Mouse (Mus musculus): ENCODE measurements around the gene Fam13c. TPM values are rescaled to one million over a fixed set of nuclear protein-coding genes. Genes with fewer than 3 reads are reported as not detected.

Gene Fam13c
- polyA plus RNA-seq, 1 experiment: 0.44 TPM

DNA sequence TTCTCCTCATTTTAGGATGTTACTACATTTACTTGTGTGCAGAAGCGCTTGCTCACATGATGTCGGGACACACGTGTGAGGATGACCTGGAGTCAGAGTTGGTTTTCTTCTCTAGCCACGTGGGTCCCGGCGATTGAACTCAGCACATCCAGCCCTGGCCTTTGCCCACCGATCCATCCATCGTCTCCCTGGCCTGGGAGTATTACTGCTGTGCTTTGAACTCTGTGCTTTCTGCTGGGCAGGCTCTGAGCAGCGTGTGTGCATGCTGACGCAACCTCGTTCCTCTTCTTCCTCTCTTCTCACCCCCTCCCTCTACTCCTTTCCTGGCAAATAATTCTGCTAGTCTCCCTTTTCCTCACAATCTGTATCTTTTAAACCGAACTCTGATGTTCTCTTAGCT lies 93.7 kb downstream of the Fam13c start:
- Histone ChIP-seq H3K27ac (ENCODE audit: insufficient read depth, low read length) (no peak overlapping the region), H3K27me3 (ENCODE audit: control insufficient read depth, insufficient read depth, low read length) (no peaks in the 10 kb centered on the region), H3K36me3 (ENCODE audit: control insufficient read depth, insufficient read depth, low read length) (no peaks in the 10 kb centered on the region), H3K4me1 (ENCODE audit: control insufficient read depth, insufficient read depth, insufficient read length) (no peaks in the 10 kb centered on the region), H3K4me3 (ENCODE audit: extremely low read depth, insufficient read depth, insufficient read length) (no peak overlapping the region)
- TF ChIP-seq POLR2A (IDR thresholded peaks at IDR 0.05; ENCODE audit: low read depth, low read length) (no peak), CTCF (IDR thresholded peaks at IDR 0.05; ENCODE audit: extremely low read depth, insufficient read depth, insufficient read length, insufficient replicate concordance) (no peak)
- no peak for DNase-seq (ENCODE audit: low read depth in 1 of 2, low spot score in 2 of 2)
- 86% methylated on average over 12 of the region's 12 CpGs for WGBS

DNA sequence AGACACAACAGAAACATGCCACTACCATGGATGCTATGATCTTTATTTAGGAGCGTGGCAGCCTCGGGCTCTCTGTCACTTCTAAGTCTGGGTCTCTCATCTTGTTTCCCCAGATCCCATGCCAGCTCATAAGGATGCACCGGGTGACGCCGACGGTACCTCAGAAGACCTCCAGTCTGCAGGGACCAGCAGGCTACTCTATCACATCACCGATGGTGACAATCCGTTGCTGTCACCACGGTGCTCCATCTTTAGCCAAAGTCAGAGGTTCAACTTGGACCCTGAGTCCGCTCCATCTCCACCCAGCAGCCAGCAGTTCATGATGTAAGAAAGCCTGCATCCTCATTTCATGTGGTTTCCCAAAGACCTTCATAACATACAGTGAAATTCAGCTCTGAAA lies 94.3 kb downstream of the Fam13c start:
- no peaks in the 10 kb centered on the region for H3K27me3 ChIP-seq (ENCODE audit: control insufficient read depth, insufficient read depth, low read length)
- DNase-seq (ENCODE audit: low read depth in 1 of 2, low spot score in 2 of 2): no peak
- H3K4me3 ChIP-seq (ENCODE audit: extremely low read depth, insufficient read depth, insufficient read length): no peak overlapping the region
- 89% methylated on average over 10 of the region's 10 CpGs for WGBS
- no peaks in the 10 kb centered on the region for H3K4me1 ChIP-seq (ENCODE audit: control insufficient read depth, insufficient read depth, insufficient read length)
- no peaks in the 10 kb centered on the region for H3K36me3 ChIP-seq (ENCODE audit: control insufficient read depth, insufficient read depth, low read length)
- TF ChIP-seq CTCF (IDR thresholded peaks at IDR 0.05; ENCODE audit: extremely low read depth, insufficient read depth, insufficient read length, insufficient replicate concordance): no peak
- no peak for TF ChIP-seq POLR2A (IDR thresholded peaks at IDR 0.05; ENCODE audit: low read depth, low read length)
- H3K27ac ChIP-seq (ENCODE audit: insufficient read depth, low read length): no peak overlapping the region

DNA sequence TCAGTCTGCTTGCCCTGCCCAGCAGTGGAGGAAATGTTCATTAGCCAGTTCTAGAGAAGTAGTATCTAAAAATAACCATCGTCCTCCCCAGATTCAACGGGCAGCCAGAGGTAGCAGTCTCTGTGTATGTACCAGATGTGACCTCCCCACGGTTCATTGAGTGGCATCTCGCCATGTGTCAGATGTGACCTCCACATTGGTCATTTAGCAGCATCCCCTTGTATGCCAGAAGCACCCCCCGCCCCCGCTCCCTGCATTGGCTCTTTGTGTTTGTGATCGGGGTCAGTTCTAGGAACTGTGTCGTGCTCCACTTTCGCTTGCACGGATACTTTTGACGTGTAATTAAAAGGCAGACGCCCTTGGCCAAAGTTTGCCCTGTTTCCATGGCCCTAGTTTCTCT lies 95.1 kb downstream of the Fam13c start:
- H3K4me3 ChIP-seq (ENCODE audit: extremely low read depth, insufficient read depth, insufficient read length): no peak overlapping the region
- H3K27ac ChIP-seq (ENCODE audit: insufficient read depth, low read length): no peak overlapping the region
- TF ChIP-seq POLR2A (IDR thresholded peaks at IDR 0.05; ENCODE audit: low read depth, low read length) (no peak), CTCF (IDR thresholded peaks at IDR 0.05; ENCODE audit: extremely low read depth, insufficient read depth, insufficient read length, insufficient replicate concordance) (no peak)
- 86% methylated on average over 12 of the region's 12 CpGs for WGBS
- H3K4me1 ChIP-seq (ENCODE audit: control insufficient read depth, insufficient read depth, insufficient read length): no peaks in the 10 kb centered on the region
- no peak for DNase-seq (ENCODE audit: low read depth in 1 of 2, low spot score in 2 of 2)
- no peaks in the 10 kb centered on the region for H3K36me3 ChIP-seq (ENCODE audit: control insufficient read depth, insufficient read depth, low read length)
- no peaks in the 10 kb centered on the region for H3K27me3 ChIP-seq (ENCODE audit: control insufficient read depth, insufficient read depth, low read length)

DNA sequence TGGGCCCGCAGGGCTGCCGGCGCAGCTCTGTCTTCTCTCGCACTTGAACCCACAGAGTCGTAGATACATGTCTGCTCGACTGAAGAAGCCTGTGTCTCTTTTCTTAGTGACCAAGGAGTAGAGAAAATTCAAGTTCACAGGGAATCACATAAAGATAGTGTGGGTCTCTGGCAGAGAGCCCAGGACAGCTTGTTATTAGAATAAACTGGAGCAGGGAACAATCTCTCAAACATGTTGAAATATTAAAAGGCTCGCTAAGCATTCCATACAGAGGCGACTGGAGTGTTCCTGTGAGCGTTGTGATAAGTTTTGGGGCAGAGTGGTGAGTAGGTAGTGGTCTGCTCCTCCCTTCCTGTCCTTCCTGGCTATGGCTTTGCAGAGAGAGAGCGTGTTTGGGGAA lies 97.4 kb downstream of the Fam13c start:
- TF ChIP-seq POLR2A (IDR thresholded peaks at IDR 0.05; ENCODE audit: low read depth, low read length): no peak
- Histone ChIP-seq H3K27me3 (ENCODE audit: control insufficient read depth, insufficient read depth, low read length) (no peaks in the 10 kb centered on the region), H3K36me3 (ENCODE audit: control insufficient read depth, insufficient read depth, low read length) (no peaks in the 10 kb centered on the region), H3K4me1 (ENCODE audit: control insufficient read depth, insufficient read depth, insufficient read length) (no peaks in the 10 kb centered on the region), H3K27ac (ENCODE audit: insufficient read depth, low read length) (no peak overlapping the region), H3K4me3 (ENCODE audit: extremely low read depth, insufficient read depth, insufficient read length) (no peak overlapping the region)
- DNase-seq (ENCODE audit: low read depth in 1 of 2, low spot score in 2 of 2): no peak
- WGBS: 89% methylated on average over 10 of the region's 10 CpGs

DNA sequence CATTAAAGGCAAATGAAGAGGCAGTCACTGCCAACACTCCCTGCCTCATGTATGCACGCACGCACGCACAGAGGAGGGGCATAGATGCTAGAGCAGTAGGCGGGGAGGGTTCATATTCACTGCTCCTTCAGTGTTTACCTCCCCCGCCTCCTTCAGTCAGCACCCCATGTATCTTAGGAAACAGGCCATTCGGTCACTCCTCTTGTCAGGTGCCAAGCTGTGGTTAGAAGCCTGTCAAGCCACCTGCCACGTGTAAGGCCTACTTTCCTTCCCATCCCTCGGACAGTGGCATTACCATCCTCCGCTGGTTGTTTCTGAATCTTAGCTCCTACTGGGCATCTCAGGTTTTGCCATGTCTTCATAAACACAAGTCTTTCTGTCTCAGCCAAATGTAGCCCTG lies 99.0 kb downstream of the Fam13c start:
- no peaks in the 10 kb centered on the region for H3K27me3 ChIP-seq (ENCODE audit: control insufficient read depth, insufficient read depth, low read length)
- H3K27ac ChIP-seq (ENCODE audit: insufficient read depth, low read length): no peak overlapping the region
- no peak for TF ChIP-seq CTCF (IDR thresholded peaks at IDR 0.05; ENCODE audit: extremely low read depth, insufficient read depth, insufficient read length, insufficient replicate concordance)
- TF ChIP-seq POLR2A (IDR thresholded peaks at IDR 0.05; ENCODE audit: low read depth, low read length): no peak
- no peaks in the 10 kb centered on the region for H3K36me3 ChIP-seq (ENCODE audit: control insufficient read depth, insufficient read depth, low read length)
- H3K4me1 ChIP-seq (ENCODE audit: control insufficient read depth, insufficient read depth, insufficient read length): no peaks in the 10 kb centered on the region
- H3K4me3 ChIP-seq (ENCODE audit: extremely low read depth, insufficient read depth, insufficient read length): no peak overlapping the region
- DNase-seq (ENCODE audit: low read depth in 1 of 2, low spot score in 2 of 2): no peak
- 91% methylated on average over 9 of the region's 9 CpGs for WGBS

DNA sequence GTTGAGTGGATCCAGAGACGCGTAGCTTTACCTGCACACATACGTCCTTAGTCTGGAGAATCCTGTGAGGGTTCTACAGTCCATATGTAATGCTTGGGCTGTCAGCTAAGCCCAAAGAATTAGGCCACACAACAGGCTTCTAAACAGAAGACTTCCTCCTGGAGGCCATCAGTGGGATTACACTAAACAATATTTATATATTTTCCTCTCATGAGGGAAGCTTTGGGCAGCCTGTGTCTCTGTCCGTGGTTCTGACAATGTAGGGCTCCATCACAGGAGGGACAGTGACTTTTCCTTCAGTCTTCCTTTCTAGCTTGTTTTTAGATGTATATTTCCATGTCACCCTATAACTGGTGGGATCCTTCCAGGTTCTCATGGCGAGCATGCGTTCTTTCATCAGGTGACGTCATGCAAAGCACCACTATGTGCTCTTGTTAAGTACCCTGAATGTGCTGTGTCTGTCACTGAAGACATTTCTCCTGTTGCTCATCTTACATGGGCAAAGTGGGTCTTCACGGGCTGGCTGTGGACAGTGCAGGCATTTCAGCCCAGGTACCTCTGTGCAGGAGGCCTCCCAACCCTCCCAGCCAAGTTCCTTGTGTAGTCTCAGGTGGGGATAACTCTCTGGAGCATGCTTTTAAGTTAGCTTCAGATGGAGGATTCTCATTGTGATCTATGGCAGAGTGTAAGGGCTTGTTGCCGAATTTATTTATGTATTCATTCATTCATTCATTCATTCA lies 100.3 kb downstream of the Fam13c start:
- no peak for DNase-seq (ENCODE audit: low read depth in 1 of 2, low spot score in 2 of 2)
- WGBS: 84% methylated on average over 9 of the region's 9 CpGs
- TF ChIP-seq CTCF (IDR thresholded peaks at IDR 0.05; ENCODE audit: extremely low read depth, insufficient read depth, insufficient read length, insufficient replicate concordance) (no peak), POLR2A (IDR thresholded peaks at IDR 0.05; ENCODE audit: low read depth, low read length) (no peak)
- no peak overlapping the region for H3K4me3 ChIP-seq (ENCODE audit: extremely low read depth, insufficient read depth, insufficient read length)
- no peaks in the 10 kb centered on the region for H3K27me3 ChIP-seq (ENCODE audit: control insufficient read depth, insufficient read depth, low read length)
- no peaks in the 10 kb centered on the region for H3K36me3 ChIP-seq (ENCODE audit: control insufficient read depth, insufficient read depth, low read length)
- H3K4me1 ChIP-seq (ENCODE audit: control insufficient read depth, insufficient read depth, insufficient read length): no peaks in the 10 kb centered on the region
- H3K27ac ChIP-seq (ENCODE audit: insufficient read depth, low read length): no peak overlapping the region

DNA sequence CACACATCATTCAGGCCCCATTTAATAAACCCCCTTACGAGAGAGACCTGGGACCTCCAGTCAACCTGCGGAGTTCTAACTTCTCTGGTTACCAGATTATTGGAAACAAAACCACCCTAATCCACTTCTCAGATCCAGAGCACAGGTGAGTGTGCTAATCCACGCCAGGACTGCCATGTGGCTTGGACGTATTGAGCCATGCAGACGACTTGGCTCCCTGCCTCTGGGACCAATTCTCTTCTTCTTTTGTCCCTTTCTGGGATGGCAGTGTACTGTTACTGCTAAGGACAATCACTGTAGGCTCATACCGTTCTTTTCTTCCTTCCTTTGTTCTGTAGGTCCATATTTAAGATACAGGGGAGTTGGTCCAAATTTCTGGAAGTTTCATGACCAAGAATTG lies 102.6 kb downstream of the Fam13c start:
- Histone ChIP-seq H3K4me3 (ENCODE audit: extremely low read depth, insufficient read depth, insufficient read length) (no peak overlapping the region), H3K4me1 (ENCODE audit: control insufficient read depth, insufficient read depth, insufficient read length) (no peaks in the 10 kb centered on the region), H3K27ac (ENCODE audit: insufficient read depth, low read length) (no peak overlapping the region), H3K27me3 (ENCODE audit: control insufficient read depth, insufficient read depth, low read length) (no peaks in the 10 kb centered on the region), H3K36me3 (ENCODE audit: control insufficient read depth, insufficient read depth, low read length) (no peaks in the 10 kb centered on the region)
- TF ChIP-seq POLR2A (IDR thresholded peaks at IDR 0.05; ENCODE audit: low read depth, low read length): no peak
- no peak for TF ChIP-seq CTCF (IDR thresholded peaks at IDR 0.05; ENCODE audit: extremely low read depth, insufficient read depth, insufficient read length, insufficient replicate concordance)
- WGBS: 90% methylated on average over 6 of the region's 6 CpGs
- DNase-seq (ENCODE audit: low read depth in 1 of 2, low spot score in 2 of 2): no peak
